8 mouse cellular contexts compared by ENCODE assay signal in the genomic region with DNA sequence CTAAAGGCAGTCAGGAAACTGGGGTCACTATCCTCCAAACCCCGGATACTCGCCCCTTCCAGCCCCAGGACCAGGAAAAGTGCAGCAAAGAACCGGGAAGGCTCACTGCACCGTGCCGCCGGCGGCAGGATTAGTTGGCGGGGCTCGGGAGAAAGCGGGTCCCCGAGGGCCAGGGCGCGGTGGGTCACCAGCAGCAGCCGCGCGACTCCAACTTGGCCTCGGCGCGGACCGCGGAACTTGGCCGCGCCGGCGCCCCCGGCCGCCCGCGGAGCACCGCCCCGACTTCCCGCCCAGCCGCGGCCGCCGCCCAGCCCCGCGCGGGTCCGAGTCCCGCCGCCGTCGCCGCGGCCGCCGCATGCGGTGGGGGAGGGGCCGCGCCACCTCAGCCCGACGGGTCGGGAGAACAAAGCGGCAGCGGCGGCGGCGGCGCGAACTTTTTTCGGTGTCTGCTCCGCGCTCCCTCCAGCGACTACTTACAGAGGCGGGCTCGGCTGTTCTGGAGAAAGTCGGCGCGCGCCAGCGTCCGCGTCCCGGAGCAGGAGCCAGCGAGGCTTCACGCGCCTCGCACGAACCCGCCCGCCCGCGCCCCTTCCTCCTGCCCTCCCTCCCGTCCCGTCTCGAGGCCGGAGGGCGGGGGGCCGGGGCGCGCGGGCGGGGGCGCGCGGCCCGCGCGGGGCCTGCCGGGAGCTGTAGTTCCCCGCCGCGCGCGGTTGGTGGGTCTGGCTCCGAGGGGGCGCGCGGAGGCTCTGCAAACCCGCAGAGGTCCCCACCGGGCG. TPM values are rescaled to one million over a fixed set of nuclear protein-coding genes. Genes with fewer than 3 reads are reported as not detected.
DNase-seq lines count a peak whose midpoint lies in the region; ATAC-seq and TF ChIP-seq lines count a peak whose summit lies in the region.

Gene Prkd3, minus strand, starts transcription at position 609 of the 776 bp plus-strand sequence.

- peak within 1 kb of the TSS; percentile 65 for H3K27ac ChIP-seq in forebrain, embryonic 16.5 days (ENCODE audit: low read length)
- peak within 1 kb of the TSS; percentile 74 for H3K27ac ChIP-seq in liver, postnatal 0 days (ENCODE audit: low read depth)
- peak within 1 kb of the TSS; percentile 76 for H3K27ac ChIP-seq in neural tube, embryonic 12.5 days

- H3K36me3 ChIP-seq in forebrain, embryonic 16.5 days (ENCODE audit: control insufficient read depth, insufficient read depth): no peaks in the 10 kb centered on the region
- H3K36me3 ChIP-seq in liver, postnatal 0 days (replicated peaks; ENCODE audit: insufficient read depth, low read length): no peaks in the 10 kb centered on the region
- H3K36me3 ChIP-seq in neural tube, embryonic 12.5 days: no peaks in the 10 kb centered on the region

- no peak for TF ChIP-seq EP300 in liver, postnatal 0 days (IDR thresholded peaks at IDR 0.05; ENCODE audit: low read depth)

- peak; percentile 94 for ATAC-seq in forebrain, embryonic 16.5 days
- peak; percentile 90 for ATAC-seq in liver, postnatal 0 days
- ATAC-seq in neural tube, embryonic 12.5 days (ENCODE audit: low FRiP score, low read depth): peak; percentile 92

- TF ChIP-seq POLR2A in brain, embryonic 14.5 days (IDR thresholded peaks at IDR 0.05; ENCODE audit: borderline replicate concordance, extremely low read depth, insufficient read depth, insufficient read length, poor library complexity, severe bottlenecking): peak; percentile 39; the same call in 1 of the 2 replicates

- intact Hi-C loops in heart, postnatal 14 days (cut with DNase I): loop anchor here (5.0 kb wide), 1 partner anchor 83 kb away; the partner anchor contains the start of genes Cebpz and Ndufaf7

- TF ChIP-seq CTCF in brain, embryonic 14.5 days (IDR thresholded peaks at IDR 0.05; ENCODE audit: borderline replicate concordance, extremely low read depth, insufficient read depth, insufficient read length): no peak
- no peak for TF ChIP-seq CTCF in liver, postnatal 0 days (IDR thresholded peaks at IDR 0.05; ENCODE audit: low read depth)

- H3K4me1 ChIP-seq in forebrain, embryonic 16.5 days (replicated peaks; ENCODE audit: control insufficient read depth, insufficient read depth, low read length): peaks cover 20% of the 10 kb centered on the region
- H3K4me1 ChIP-seq in liver, postnatal 0 days (ENCODE audit: insufficient read depth): peaks cover 23% of the 10 kb centered on the region
- H3K4me1 ChIP-seq in neural tube, embryonic 12.5 days: peaks cover 8% of the 10 kb centered on the region

- peak; percentile 44 to 49 for DNase-seq in CD8-positive naive resting alpha-beta T cell, adult 2 months (ENCODE audit: low read depth in 2 of 2, low spot score in 2 of 2)
- peak; percentile 81 for DNase-seq in brain, embryonic 14.5 days (ENCODE audit: low read depth)
- peak; percentile 75 to 84 for DNase-seq in heart, postnatal 14 days
- DNase-seq in kidney, postnatal 4 days: peak; percentile 80 to 86
- DNase-seq in liver, postnatal 0 days: peak; percentile 76
- peak; percentile 83 for DNase-seq in testis, postnatal 10 days (ENCODE audit: low spot score)

- no peaks in the 10 kb centered on the region for H3K9me3 ChIP-seq in forebrain, embryonic 16.5 days (ENCODE audit: control insufficient read depth, low read length)
- no peaks in the 10 kb centered on the region for H3K9me3 ChIP-seq in liver, postnatal 0 days (ENCODE audit: low read length)
- no peaks in the 10 kb centered on the region for H3K9me3 ChIP-seq in neural tube, embryonic 12.5 days

- under 1% methylated on average over 93 of the region's 113 CpGs for WGBS in forebrain, embryonic 16.5 days
- WGBS in liver, postnatal 0 days (ENCODE audit: insufficient replicate concordance): under 1% methylated on average over 66 of the region's 113 CpGs
- WGBS in neural tube, embryonic 12.5 days: under 1% methylated on average over 65 of the region's 113 CpGs

- peak within 1 kb of the TSS; percentile 75 for H3K4me2 ChIP-seq in forebrain, embryonic 16.5 days (ENCODE audit: low read length)
- peak within 1 kb of the TSS; percentile 94 for H3K4me2 ChIP-seq in liver, postnatal 0 days (ENCODE audit: low read depth, low read length)
- H3K4me2 ChIP-seq in neural tube, embryonic 12.5 days (replicated peaks): peak within 1 kb of the TSS; percentile 78

- peaks cover 2% of the 10 kb centered on the region; the same call in 1 of the 2 replicates for H3K27me3 ChIP-seq in forebrain, embryonic 16.5 days (replicated peaks; ENCODE audit: control insufficient read depth, insufficient read depth, low read length)
- no peaks in the 10 kb centered on the region for H3K27me3 ChIP-seq in liver, postnatal 0 days (ENCODE audit: insufficient read depth, low read length)
- H3K27me3 ChIP-seq in neural tube, embryonic 12.5 days (replicated peaks): no peaks in the 10 kb centered on the region

- H3K9ac ChIP-seq in forebrain, embryonic 16.5 days (replicated peaks; ENCODE audit: low read depth, low read length): peak within 1 kb of the TSS; percentile 80
- peak within 1 kb of the TSS; percentile 83 for H3K9ac ChIP-seq in liver, postnatal 0 days (replicated peaks)
- peak within 1 kb of the TSS; percentile 83 for H3K9ac ChIP-seq in neural tube, embryonic 12.5 days

- peak within 1 kb of the TSS; percentile 84 for H3K4me3 ChIP-seq in forebrain, embryonic 16.5 days (replicated peaks; ENCODE audit: low read length)
- peak within 1 kb of the TSS; percentile 70 for H3K4me3 ChIP-seq in liver, postnatal 0 days (ENCODE audit: low read depth, low read length)
- H3K4me3 ChIP-seq in neural tube, embryonic 12.5 days: peak within 1 kb of the TSS; percentile 79

RNA-seq across cellular contexts. Expression of gene Prkd3, which starts in this region (rescaled TPM):
- polyA plus RNA-seq in brain, embryonic 14.5 days (2012; rRNA removed): 21.4 and 23.8 TPM in 2 replicates
- 27.0 and 36.6 TPM in 2 replicates for polyA plus RNA-seq in forebrain, embryonic 16.5 days (2015; fragmentation: Nextera tagmentation; extraction: Ambion mirVana)
- 10 to 100 TPM; 22.9 to 23.8 TPM for total RNA-seq in heart, postnatal 14 days (2021)
- 14.6 and 17.0 TPM in 2 replicates for polyA plus RNA-seq in liver, postnatal 0 days (2015; fragmentation: Nextera tagmentation; extraction: Ambion mirVana)
- polyA plus RNA-seq in neural tube, embryonic 12.5 days (2016; fragmentation: Nextera tagmentation; extraction: Ambion mirVana): 35.6 and 36.8 TPM in 2 replicates

Comparison
In these comparisons a context has a peak if more than half of its experiments do, and no peak if none do; other contexts are left out.
1. Peak in every context shown above with its lines: DNase-seq, ATAC-seq, H3K4me3 ChIP-seq and H3K27ac ChIP-seq.